Mouse (Mus musculus) bone marrow macrophage, adult 2 months (primary cell): Measurements from ENCODE around the gene Spib.

Experiments used
- CTCF ChIP-seq: IDR thresholded peaks from 2 replicates; pipeline ENCODE4 v1.5.1; 2012; ENCODE audit warnings: low read depth, mild to moderate bottlenecking, low read length, moderate library complexity
- POLR2A ChIP-seq: IDR thresholded peaks from 2 replicates; pipeline ENCODE4 v1.6.1; 2012; ENCODE audit warnings: mild to moderate bottlenecking, low read depth, low read length, borderline replicate concordance

- no peak for TF ChIP-seq CTCF
- TF ChIP-seq POLR2A = no peak
These were observed 35.1 kb downstream of the Spib start for GRCm38 (mm10) chr7:44496771-44497109.
